Mouse (Mus musculus) lung, adult 2 months (tissue): ENCODE measurements around the gene Gpi1.

Experiments
- CTCF ChIP-seq: fragments of 200-500 bp; IDR thresholded peaks from 2 replicates; pipeline ENCODE4 v1.5.1; 2011; ENCODE audit warnings: mild to moderate bottlenecking, low read length, control low read depth; ENCODE audit not compliant: insufficient read depth
- POLR2A ChIP-seq: fragments of 200-500 bp; IDR thresholded peaks from 2 replicates; pipeline ENCODE4 v1.6.1; 2011; ENCODE audit warnings: low read depth, mild to moderate bottlenecking, control low read depth, low read length, borderline replicate concordance; ENCODE audit errors: extremely low read depth

- no peak for TF ChIP-seq CTCF
- TF ChIP-seq POLR2A, result no peak
Measured at GRCm38 (mm10) chr7:34159167-34159566, 71.0 kb downstream of the Gpi1 start.
